13 mouse cellular contexts compared by ENCODE assay signal in the genomic region with DNA sequence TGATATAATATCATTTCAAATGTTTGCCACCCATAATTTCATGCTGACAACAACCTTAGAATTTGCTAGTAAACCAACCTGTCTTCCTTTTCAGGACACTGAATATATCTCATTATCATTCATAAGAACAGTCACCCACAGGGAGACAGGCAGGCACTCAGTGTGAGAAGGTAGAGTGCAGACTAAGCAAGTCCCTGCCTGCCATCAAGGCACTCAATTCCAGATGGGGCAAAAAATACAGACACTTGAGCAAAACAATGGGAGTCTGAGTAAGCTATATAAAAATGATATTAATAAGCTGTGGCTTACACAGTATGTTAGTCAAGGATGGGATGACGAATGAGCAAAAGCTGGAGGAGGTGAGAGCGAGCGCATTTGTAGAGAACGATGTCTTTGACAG.
"Had no signal": no experiment of that assay in that cellular context is flagged by ENCODE, and none has a peak within 500 bp of the region (broad histone marks: within the 10 kb centered on the region; RNA-seq: fewer than 3 reads in every experiment).

No protein-coding gene starts in this region.

- H3K4me2 ChIP-seq: limb, embryonic 15.5 days; liver, embryonic 12.5 days; lung, embryonic 14.5 days; midbrain, embryonic 11.5 days had no signal

- H3K36me3 ChIP-seq: limb, embryonic 15.5 days; liver, embryonic 12.5 days had no signal

- ATAC-seq: liver, embryonic 12.5 days had no signal

- H3K27ac ChIP-seq: kidney, postnatal 0 days; limb, embryonic 15.5 days; liver, embryonic 12.5 days had no signal

- H3K4me1 ChIP-seq: limb, embryonic 15.5 days; liver, embryonic 12.5 days had no signal

- H3K9ac ChIP-seq: limb, embryonic 15.5 days; liver, embryonic 12.5 days; lung, embryonic 14.5 days had no signal

- H3K9me3 ChIP-seq: limb, embryonic 15.5 days; liver, embryonic 12.5 days had no signal

- H3K27me3 ChIP-seq: limb, embryonic 15.5 days; liver, embryonic 12.5 days had no signal

- DNase-seq: kidney, adult 8-10 months; kidney, postnatal 36 days; layer of hippocampus, adult 9-11 months; layer of hippocampus, postnatal 36 days; lung, embryonic 14.5 days; lung, postnatal 10 days; lung, postnatal 4 days; right cerebral cortex, postnatal 14 days; thymus, postnatal 36 days had no signal

- H3K4me3 ChIP-seq: limb, embryonic 15.5 days; liver, embryonic 12.5 days had no signal
